Mouse (Mus musculus): ENCODE measurements around the gene H2al2a. TPM values are rescaled to one million over a fixed set of nuclear protein-coding genes. Genes with fewer than 3 reads are reported as not detected.
"Not testable (repeated sequence)": the region's sequence is repeated elsewhere in the genome, so short reads cannot be mapped to it uniquely, and the experiment has no call there.

H2al2a gene
- polyA plus RNA-seq, 1 experiment from 2014 or later = not detected

GRCm38 (mm10) chr2:17982747-17983146 is 14.0 kb downstream of the H2al2a start:
- Histone ChIP-seq H3K27ac (ENCODE audit: low read depth) (no peak overlapping the region), H3K4me1 (ENCODE audit: insufficient read depth) (no peaks in the 10 kb centered on the region), H3K4me3 (ENCODE audit: low read depth, low read length) (no peak overlapping the region), H3K27me3 (ENCODE audit: insufficient read depth, low read length) (no peaks in the 10 kb centered on the region), H3K9me3 (ENCODE audit: low read length) (no peaks in the 10 kb centered on the region), H3K36me3 (replicated peaks; ENCODE audit: insufficient read depth, low read length) (no peaks in the 10 kb centered on the region), H3K9ac (replicated peaks) (no peak overlapping the region), H3K4me2 (ENCODE audit: low read depth, low read length) (no peak overlapping the region)
- no peak for TF ChIP-seq EP300 (IDR thresholded peaks at IDR 0.05; ENCODE audit: low read depth)
- no peak for DNase-seq
- WGBS (ENCODE audit: insufficient replicate concordance) = 72% methylated on average over 1 of the region's 1 CpGs
- no peak for ATAC-seq

GRCm38 (mm10) chr2:17978706-17979105 is 18.1 kb downstream of the H2al2a start:
- no peak for DNase-seq
- no peaks in the 10 kb centered on the region for H3K27me3 ChIP-seq (ENCODE audit: insufficient read depth, low read length)
- no peak for ATAC-seq
- H3K9me3 ChIP-seq (ENCODE audit: low read length) = no peaks in the 10 kb centered on the region
- no peak overlapping the region for H3K4me2 ChIP-seq (ENCODE audit: low read depth, low read length)
- H3K36me3 ChIP-seq (replicated peaks; ENCODE audit: insufficient read depth, low read length) = no peaks in the 10 kb centered on the region
- WGBS (ENCODE audit: insufficient replicate concordance) = 80% methylated on average over 6 of the region's 6 CpGs
- no peak overlapping the region for H3K9ac ChIP-seq (replicated peaks)
- H3K4me1 ChIP-seq (ENCODE audit: insufficient read depth) = no peaks in the 10 kb centered on the region
- no peak for TF ChIP-seq EP300 (IDR thresholded peaks at IDR 0.05; ENCODE audit: low read depth)
- TF ChIP-seq CTCF (IDR thresholded peaks at IDR 0.05; ENCODE audit: low read depth) = no peak
- no peak overlapping the region for H3K4me3 ChIP-seq (ENCODE audit: low read depth, low read length)
- no peak overlapping the region for H3K27ac ChIP-seq (ENCODE audit: low read depth)

GRCm38 (mm10) chr2:17978251-17978650 is 18.5 kb downstream of the H2al2a start:
- DNase-seq; H3K4me2 ChIP-seq (ENCODE audit: low read depth, low read length); H3K9ac ChIP-seq (replicated peaks); H3K36me3 ChIP-seq (replicated peaks; ENCODE audit: insufficient read depth, low read length); H3K9me3 ChIP-seq (ENCODE audit: low read length); H3K27ac ChIP-seq (ENCODE audit: low read depth); ATAC-seq; H3K27me3 ChIP-seq (ENCODE audit: insufficient read depth, low read length); H3K4me3 ChIP-seq (ENCODE audit: low read depth, low read length); H3K4me1 ChIP-seq (ENCODE audit: insufficient read depth): not testable (repeated sequence)
- WGBS (ENCODE audit: insufficient replicate concordance) = 76% methylated on average over 7 of the region's 7 CpGs

- ATAC-seq = not testable (repeated sequence)
Observed at GRCm38 (mm10) chr2:17977645-17978044, 19.1 kb downstream of the H2al2a start.

GRCm38 (mm10) chr2:17975601-17976327 is 21.0 kb downstream of the H2al2a start:
- H3K4me3 ChIP-seq (ENCODE audit: low read depth, low read length) = no peak overlapping the region
- H3K4me1 ChIP-seq (ENCODE audit: insufficient read depth) = no peaks in the 10 kb centered on the region
- H3K9ac ChIP-seq (replicated peaks) = no peak overlapping the region
- DNase-seq (no peak), ATAC-seq (no peak)
- no peaks in the 10 kb centered on the region for H3K36me3 ChIP-seq (replicated peaks; ENCODE audit: insufficient read depth, low read length)
- no peak overlapping the region for H3K27ac ChIP-seq (ENCODE audit: low read depth)
- no peak overlapping the region for H3K4me2 ChIP-seq (ENCODE audit: low read depth, low read length)
- TF ChIP-seq CTCF (IDR thresholded peaks at IDR 0.05; ENCODE audit: low read depth) (no peak), EP300 (IDR thresholded peaks at IDR 0.05; ENCODE audit: low read depth) (no peak)
- WGBS (ENCODE audit: insufficient replicate concordance) = 58% methylated on average over 4 of the region's 4 CpGs
- no peaks in the 10 kb centered on the region for H3K9me3 ChIP-seq (ENCODE audit: low read length)
- no peaks in the 10 kb centered on the region for H3K27me3 ChIP-seq (ENCODE audit: insufficient read depth, low read length)

More at GRCm38 (mm10) chr2:17977645-17978044, 19.1 kb downstream of the H2al2a start:
- H3K4me2 ChIP-seq (ENCODE audit: low read depth, low read length); H3K4me3 ChIP-seq (ENCODE audit: low read depth, low read length); H3K4me1 ChIP-seq (ENCODE audit: insufficient read depth); H3K9me3 ChIP-seq (ENCODE audit: low read length); H3K36me3 ChIP-seq (replicated peaks; ENCODE audit: insufficient read depth, low read length); H3K27me3 ChIP-seq (ENCODE audit: insufficient read depth, low read length); H3K9ac ChIP-seq (replicated peaks); DNase-seq; H3K27ac ChIP-seq (ENCODE audit: low read depth): not testable (repeated sequence)

GRCm38 (mm10) chr2:17973868-17974440 is 22.8 kb downstream of the H2al2a start:
- ATAC-seq = no peak
- no peaks in the 10 kb centered on the region for H3K4me1 ChIP-seq (ENCODE audit: insufficient read depth)
- H3K27me3 ChIP-seq (ENCODE audit: insufficient read depth, low read length) = no peaks in the 10 kb centered on the region
- H3K27ac ChIP-seq (ENCODE audit: low read depth) = no peak overlapping the region
- no peak overlapping the region for H3K4me2 ChIP-seq (ENCODE audit: low read depth, low read length)
- H3K36me3 ChIP-seq (replicated peaks; ENCODE audit: insufficient read depth, low read length) = no peaks in the 10 kb centered on the region
- WGBS (ENCODE audit: insufficient replicate concordance) = 40% methylated on average over 2 of the region's 2 CpGs
- no peaks in the 10 kb centered on the region for H3K9me3 ChIP-seq (ENCODE audit: low read length)
- no peak for DNase-seq
- H3K9ac ChIP-seq (replicated peaks) = no peak overlapping the region
- TF ChIP-seq CTCF (IDR thresholded peaks at IDR 0.05; ENCODE audit: low read depth) (no peak), EP300 (IDR thresholded peaks at IDR 0.05; ENCODE audit: low read depth) (no peak)
- H3K4me3 ChIP-seq (ENCODE audit: low read depth, low read length) = no peak overlapping the region
